Mouse (Mus musculus): ENCODE data around the gene Sdc4. TPM values are rescaled to one million over a fixed set of nuclear protein-coding genes. Genes with fewer than 3 reads are reported as not detected.
A peak's percentile ranks its signal among the peaks of the same experiment; 100 is the strongest.

The Sdc4 gene
- total and polyA plus RNA-seq, 3 experiments = 14.7 to 26.0 (median 20.2) TPM

- WGBS = 80% methylated on average over 8 of the region's 8 CpGs
- no peak for DNase-seq
- Histone ChIP-seq H3K4me1 (ENCODE audit: control insufficient read depth, insufficient read depth, low read length) (no peaks in the 10 kb centered on the region; the same call in 1 of the 2 replicates), H3K36me3 (ENCODE audit: control insufficient read depth, insufficient read depth, low read length) (no peaks in the 10 kb centered on the region), H3K4me3 (no peak overlapping the region), H3K9ac (ENCODE audit: low read depth, low read length) (no peak overlapping the region), H3K27me3 (ENCODE audit: control insufficient read depth, insufficient read depth, low read length) (peaks cover 2% of the 10 kb centered on the region; the same call in 1 of the 2 replicates), H3K27ac (no peak overlapping the region), H3K79me2 (replicated peaks; ENCODE audit: control insufficient read depth, insufficient read depth, low read length) (no peaks in the 10 kb centered on the region)
- TF ChIP-seq POLR2A (IDR thresholded peaks at IDR 0.05; ENCODE audit: insufficient read depth, low read depth, low read length) = no peak
- peak; percentile 24; the same call in 1 of the 2 replicates for TF ChIP-seq CTCF (IDR thresholded peaks at IDR 0.05)
- intact Hi-C loops (cut with DNase I) = no loop called here
Observed at GRCm38 (mm10) chr2:164381726-164382125, 62.0 kb downstream of the Sdc4 start.

DNA sequence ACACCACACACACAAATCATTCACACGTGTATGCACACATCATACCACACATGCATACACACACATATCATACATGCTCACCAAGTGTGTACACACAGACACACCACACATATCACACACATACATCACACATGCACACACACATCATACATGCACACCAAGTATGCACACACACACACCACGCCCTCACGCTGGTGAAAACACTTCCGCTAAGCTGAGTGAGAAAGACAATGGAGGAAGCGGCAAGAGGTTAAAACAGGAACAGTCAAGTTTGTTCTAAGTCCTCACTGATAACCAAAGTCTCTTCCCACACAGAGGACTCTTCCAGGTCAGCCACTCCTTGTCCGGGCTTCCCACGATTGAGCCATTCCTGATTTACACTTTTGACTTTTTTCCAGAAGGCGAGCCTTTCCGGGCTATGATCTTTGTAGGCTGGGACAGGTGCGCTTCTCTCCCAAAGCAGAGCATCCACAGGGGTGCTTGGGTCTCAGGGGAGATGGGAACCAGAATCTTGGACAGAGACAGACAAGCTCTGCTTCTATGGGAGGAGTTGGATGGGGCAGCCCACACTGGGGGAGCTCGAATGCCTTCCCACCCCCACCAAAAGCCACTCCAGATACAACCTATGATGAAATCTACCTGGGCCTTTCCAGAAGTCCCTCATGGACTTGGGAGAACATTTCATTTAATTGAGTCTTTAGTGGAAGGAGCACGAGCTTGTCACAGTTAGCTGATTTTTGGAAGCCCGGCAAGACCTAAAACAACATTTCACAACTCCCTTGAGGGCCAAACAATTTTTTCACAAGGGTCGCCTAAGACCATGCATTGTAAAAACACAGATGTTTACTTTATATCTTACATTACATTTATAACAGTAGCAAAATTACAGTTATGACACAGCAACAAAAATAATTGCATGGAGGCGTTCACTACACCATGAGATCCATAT is 65.9 kb downstream of the Sdc4 start:
- Histone ChIP-seq H3K27me3 (ENCODE audit: control insufficient read depth, insufficient read depth, low read length) (peaks cover 2% of the 10 kb centered on the region; the same call in 1 of the 2 replicates), H3K36me3 (ENCODE audit: control insufficient read depth, insufficient read depth, low read length) (no peaks in the 10 kb centered on the region), H3K4me1 (ENCODE audit: control insufficient read depth, insufficient read depth, low read length) (no peaks in the 10 kb centered on the region), H3K79me2 (replicated peaks; ENCODE audit: control insufficient read depth, insufficient read depth, low read length) (no peaks in the 10 kb centered on the region), H3K27ac (no peak overlapping the region), H3K4me3 (no peak overlapping the region), H3K9ac (ENCODE audit: low read depth, low read length) (no peak overlapping the region)
- 56% methylated on average over 15 of the region's 15 CpGs for WGBS
- no peak for DNase-seq
- intact Hi-C loops (cut with DNase I) = no loop called here
- no peak for TF ChIP-seq POLR2A (IDR thresholded peaks at IDR 0.05; ENCODE audit: insufficient read depth, low read depth, low read length)
- no peak for TF ChIP-seq CTCF (IDR thresholded peaks at IDR 0.05)
- TF ChIP-seq EP300 (IDR thresholded peaks at IDR 0.05; ENCODE audit: insufficient read depth, low read depth, low read length) = no peak

Other genes with a start within 250 kb of the Sdc4 start
- gene Wfdc15a, start 243.8 kb downstream of the Sdc4 start, total RNA-seq (2021) = not detected
- not detected in 2 replicates for gene Wfdc15a, start 243.8 kb downstream of the Sdc4 start, polyA plus RNA-seq (2012; rRNA removed)
- not detected for gene Wfdc15b, start 222.2 kb downstream of the Sdc4 start, total RNA-seq (2021)
- not detected in 2 replicates for gene Wfdc15b, start 222.2 kb downstream of the Sdc4 start, polyA plus RNA-seq (2012; rRNA removed)
- not detected for gene Svs2, start 205.4 kb downstream of the Sdc4 start, total RNA-seq (2021)
- not detected in 2 replicates for gene Svs2, start 205.4 kb downstream of the Sdc4 start, polyA plus RNA-seq (2012; rRNA removed)
- gene Svs3b, start 187.2 kb downstream of the Sdc4 start, total RNA-seq (2021) = not detected
- not detected in 2 replicates for gene Svs3b, start 187.2 kb downstream of the Sdc4 start, polyA plus RNA-seq (2012; rRNA removed)
- not detected for gene Svs4, start 165.4 kb downstream of the Sdc4 start, total RNA-seq (2021)
- gene Svs4, start 165.4 kb downstream of the Sdc4 start, polyA plus RNA-seq (2012; rRNA removed) = not detected in 2 replicates
- gene Svs3a, start 154.6 kb downstream of the Sdc4 start, total RNA-seq (2021) = not detected
- not detected in 2 replicates for gene Svs3a, start 154.6 kb downstream of the Sdc4 start, polyA plus RNA-seq (2012; rRNA removed)
- not detected for gene Svs6, start 127.1 kb downstream of the Sdc4 start, total RNA-seq (2021)
- not detected in 2 replicates for gene Svs6, start 127.1 kb downstream of the Sdc4 start, polyA plus RNA-seq (2012; rRNA removed)
- not detected for gene Svs5, start 111.1 kb downstream of the Sdc4 start, total RNA-seq (2021)
- not detected in 2 replicates for gene Svs5, start 111.1 kb downstream of the Sdc4 start, polyA plus RNA-seq (2012; rRNA removed)
- gene Slpi, start 54.8 kb downstream of the Sdc4 start, total RNA-seq (2021) = 10 to 100 TPM; 10.9 to 26.4 TPM
- 3.1 and 8.3 TPM in 2 replicates for gene Slpi, start 54.8 kb downstream of the Sdc4 start, polyA plus RNA-seq (2012; rRNA removed)
- gene Rbpjl, start 40.7 kb downstream of the Sdc4 start, total RNA-seq (2021) = not detected
- 0.03 and 0.18 TPM in 2 replicates for gene Rbpjl, start 40.7 kb downstream of the Sdc4 start, polyA plus RNA-seq (2012; rRNA removed)
- under 1 TPM; 0.26 to 0.43 TPM for gene Matn4, start 38.7 kb downstream of the Sdc4 start, total RNA-seq (2021)
- gene Matn4, start 38.7 kb downstream of the Sdc4 start, polyA plus RNA-seq (2012; rRNA removed) = 0.70 and 0.82 TPM in 2 replicates
- gene Sys1, start 13.1 kb upstream of the Sdc4 start, total RNA-seq (2021) = 10 to 100 TPM; 21.1 to 26.4 TPM
- 52.0 and 55.0 TPM in 2 replicates for gene Sys1, start 13.1 kb upstream of the Sdc4 start, polyA plus RNA-seq (2012; rRNA removed)
- gene Gm20458, start 17.1 kb upstream of the Sdc4 start, total RNA-seq (2021) = 1 to 10 TPM; 8.0 to 9.2 TPM
- 7.8 and 17.2 TPM in 2 replicates for gene Gm20458, start 17.1 kb upstream of the Sdc4 start, polyA plus RNA-seq (2012; rRNA removed)
- not detected for gene Trp53tg5, start 29.8 kb upstream of the Sdc4 start, total RNA-seq (2021)
- not detected in 2 replicates for gene Trp53tg5, start 29.8 kb upstream of the Sdc4 start, polyA plus RNA-seq (2012; rRNA removed)
- 10 to 100 TPM in 1 of 2 experiments, 1 to 10 TPM in 1; 8.0 to 10.3 TPM for gene Dbndd2, start 42.2 kb upstream of the Sdc4 start, total RNA-seq (2021)
- 17.9 and 31.9 TPM in 2 replicates for gene Dbndd2, start 42.2 kb upstream of the Sdc4 start, polyA plus RNA-seq (2012; rRNA removed)
- 10 to 100 TPM; 31.3 to 31.5 TPM for gene Pigt, start 53.6 kb upstream of the Sdc4 start, total RNA-seq (2021)
- gene Pigt, start 53.6 kb upstream of the Sdc4 start, polyA plus RNA-seq (2012; rRNA removed) = 47.1 and 51.3 TPM in 2 replicates
- 1 to 10 TPM in 1 of 2 experiments, under 1 TPM in 1; 0.43 to 1.3 TPM for gene Wfdc2, start 118.5 kb upstream of the Sdc4 start, total RNA-seq (2021)
- 0.50 and 78.4 TPM in 2 replicates for gene Wfdc2, start 118.5 kb upstream of the Sdc4 start, polyA plus RNA-seq (2012; rRNA removed)
- not detected for gene Spint3, start 129.6 kb upstream of the Sdc4 start, total RNA-seq (2021)
- gene Spint3, start 129.6 kb upstream of the Sdc4 start, polyA plus RNA-seq (2012; rRNA removed) = not detected in 2 replicates
- gene Wfdc6a, start 141.6 kb upstream of the Sdc4 start, total RNA-seq (2021) = under 1 TPM in 1 of 2 experiments, not detected in 1; 0.30 TPM
- 0.47 and 0.56 TPM in 2 replicates for gene Wfdc6a, start 141.6 kb upstream of the Sdc4 start, polyA plus RNA-seq (2012; rRNA removed)
- not detected for gene Eppin, start 149.7 kb upstream of the Sdc4 start, total RNA-seq (2021)
- gene Eppin, start 149.7 kb upstream of the Sdc4 start, polyA plus RNA-seq (2012; rRNA removed) = 0.16 TPM in 1 of 2 replicates, not detected in the other
- gene Wfdc6b, start 169.6 kb upstream of the Sdc4 start, total RNA-seq (2021) = not detected
- not detected in 2 replicates for gene Wfdc6b, start 169.6 kb upstream of the Sdc4 start, polyA plus RNA-seq (2012; rRNA removed)
- gene Wfdc8, start 169.7 kb upstream of the Sdc4 start, total RNA-seq (2021) = not detected
- not detected in 2 replicates for gene Wfdc8, start 169.7 kb upstream of the Sdc4 start, polyA plus RNA-seq (2012; rRNA removed)
- gene Wfdc16, start 194.9 kb upstream of the Sdc4 start, total RNA-seq (2021) = not detected
- not detected in 2 replicates for gene Wfdc16, start 194.9 kb upstream of the Sdc4 start, polyA plus RNA-seq (2012; rRNA removed)
- gene Wfdc10, start 212.2 kb upstream of the Sdc4 start, total RNA-seq (2021) = not detected
- gene Wfdc10, start 212.2 kb upstream of the Sdc4 start, polyA plus RNA-seq (2012; rRNA removed) = not detected in 2 replicates
- gene Wfdc9, start 212.7 kb upstream of the Sdc4 start, total RNA-seq (2021) = not detected
- not detected in 2 replicates for gene Wfdc9, start 212.7 kb upstream of the Sdc4 start, polyA plus RNA-seq (2012; rRNA removed)
- gene Wfdc11, start 230.2 kb upstream of the Sdc4 start, total RNA-seq (2021) = not detected
- gene Wfdc11, start 230.2 kb upstream of the Sdc4 start, polyA plus RNA-seq (2012; rRNA removed) = not detected in 2 replicates
- gene Wfdc13, start 241.2 kb upstream of the Sdc4 start, total RNA-seq (2021) = not detected
- 0.25 TPM in 1 of 2 replicates, not detected in the other for gene Wfdc13, start 241.2 kb upstream of the Sdc4 start, polyA plus RNA-seq (2012; rRNA removed)

All from heart, adult 2 months (tissue).